In genomic region chr13:24182878-24183277, GRCm38 (mm10) we compare ENCODE assay signal across 15 mouse cellular contexts.
A peak's percentile ranks its signal among the peaks of the same experiment; 100 is the strongest.
DNase-seq lines count a peak whose midpoint lies in the region; ATAC-seq and TF ChIP-seq lines count a peak whose summit lies in the region.
"Had no signal": no experiment of that assay in that cellular context is flagged by ENCODE, and none has a peak within 500 bp of the region (broad histone marks: within the 10 kb centered on the region; RNA-seq: fewer than 3 reads in every experiment).

No protein-coding gene starts in this region.

- H3K4me3 ChIP-seq in kidney, adult 2 months (ENCODE audit: insufficient read depth, low read depth, low read length): no peak overlapping the region
- H3K4me3 ChIP-seq in embryonic facial prominence, embryonic 10.5 days: no peak overlapping the region
- H3K4me3 ChIP-seq: megakaryocyte, embryonic 14.5 days; myocyte had no signal

- ATAC-seq in erythroblast, adult 5-6 weeks (replicated peaks; ENCODE audit: low FRiP score, poor library complexity, severe bottlenecking): no peak

- H3K27me3 ChIP-seq in kidney, adult 2 months (replicated peaks; ENCODE audit: control insufficient read depth, insufficient read depth, low read length): no peaks in the 10 kb centered on the region
- H3K27me3 ChIP-seq in embryonic facial prominence, embryonic 10.5 days (replicated peaks; ENCODE audit: low read depth, poor library complexity, severe bottlenecking): no peaks in the 10 kb centered on the region

- H3K27ac ChIP-seq in kidney, adult 2 months (ENCODE audit: insufficient read depth, low read depth, low read length): no peak overlapping the region
- 0 out of 2 replicates have a peak overlapping the region, but pooled peaks have one; percentile 10 for H3K27ac ChIP-seq in embryonic facial prominence, embryonic 10.5 days (replicated peaks)

- WGBS in kidney, adult 2 months: 49% methylated on average over 6 of the region's 6 CpGs
- 49% methylated on average over 6 of the region's 6 CpGs for WGBS in embryonic facial prominence, embryonic 10.5 days

- no peaks in the 10 kb centered on the region for H3K4me1 ChIP-seq in kidney, adult 2 months (ENCODE audit: control insufficient read depth, insufficient read depth, low read length)
- peaks cover 22% of the 10 kb centered on the region for H3K4me1 ChIP-seq in embryonic facial prominence, embryonic 10.5 days

- no peaks in the 10 kb centered on the region for H3K9me3 ChIP-seq in embryonic facial prominence, embryonic 10.5 days
- H3K9me3 ChIP-seq: megakaryocyte, embryonic 14.5 days had no signal

- peak; percentile 30 for DNase-seq in kidney, adult 2 months
- no peak for DNase-seq in kidney, adult 8-10 months
- peak; percentile 35 for DNase-seq in Muller cell, postnatal 12 days (ENCODE audit: inconsistent ontology term)
- peak; percentile 24 for DNase-seq in embryonic facial prominence, embryonic 10.5 days (ENCODE audit: low spot score)
- peak; percentile 26 for DNase-seq in lung, postnatal 10 days
- DNase-seq in left cerebral cortex, adult 9 months (ENCODE audit: low spot score in 2 of 2): no peak
- no peak for DNase-seq in adrenal gland, postnatal 4 days (ENCODE audit: low spot score in 2 of 2)
- DNase-seq: cerebellum, adult 11 months; cerebellum, postnatal 36 days; gastrocnemius, postnatal 10 days; heart, postnatal 36 days; thymus, postnatal 25 days had no signal

- TF ChIP-seq CTCF in kidney, adult 2 months (conservative IDR thresholded peaks at IDR 0.05; ENCODE audit: insufficient read depth, insufficient read length, low read depth, low read length): no peak

- no peaks in the 10 kb centered on the region for H3K36me3 ChIP-seq in kidney, adult 2 months (ENCODE audit: control insufficient read depth, insufficient read depth, low read length)
- no peaks in the 10 kb centered on the region for H3K36me3 ChIP-seq in embryonic facial prominence, embryonic 10.5 days (replicated peaks)

- no peak for TF ChIP-seq POLR2A in kidney, adult 2 months (IDR thresholded peaks at IDR 0.05; ENCODE audit: low read depth, low read length)

Comparison
In these comparisons a context has a peak if more than half of its experiments do, and no peak if none do; other contexts are left out.
1. DNase-seq: peak in kidney, adult 2 months (single experiment), Muller cell, postnatal 12 days (single experiment), embryonic facial prominence, embryonic 10.5 days (single experiment) and lung, postnatal 10 days (single experiment); none in kidney, adult 8-10 months (0 of 2), left cerebral cortex, adult 9 months (0 of 2) and adrenal gland, postnatal 4 days (0 of 2).